In genomic region chr13:73271336-73272242, GRCm38 (mm10) we compare ENCODE assay signal across 11 mouse cellular contexts. TPM values are rescaled to one million over a fixed set of nuclear protein-coding genes. Genes with fewer than 3 reads are reported as not detected.
DNase-seq lines count a peak whose midpoint lies in the region; ATAC-seq and TF ChIP-seq lines count a peak whose summit lies in the region.
"Had no signal": no experiment of that assay in that cellular context is flagged by ENCODE, and none has a peak within 500 bp of the region (broad histone marks: within the 10 kb centered on the region; RNA-seq: fewer than 3 reads in every experiment).

No protein-coding gene starts in this region.

- H3K9ac ChIP-seq in lung, embryonic 14.5 days, result no peak overlapping the region
- no peak overlapping the region for H3K9ac ChIP-seq in forebrain, embryonic 13.5 days
- no peak overlapping the region for H3K9ac ChIP-seq in limb, embryonic 12.5 days (replicated peaks)
- H3K9ac ChIP-seq in stomach, embryonic 14.5 days (replicated peaks; ENCODE audit: low read depth, low read length), result no peak overlapping the region

- no peak for ATAC-seq in lung, embryonic 14.5 days (ENCODE audit: insufficient read depth)
- ATAC-seq in forebrain, embryonic 13.5 days, result 0 out of 2 replicates have a peak, but pooled peaks have one; percentile 24
- ATAC-seq in limb, embryonic 12.5 days (ENCODE audit: insufficient number of reproducible peaks, insufficient read depth, low FRiP score, low TSS enrichment, low read depth), result no peak
- no peak for ATAC-seq in stomach, embryonic 14.5 days (ENCODE audit: insufficient number of reproducible peaks, insufficient read depth, low FRiP score, low read depth)
- ATAC-seq: Patski had no signal

- no peak overlapping the region for H3K27ac ChIP-seq in lung, embryonic 14.5 days (ENCODE audit: low read depth)
- H3K27ac ChIP-seq in forebrain, embryonic 13.5 days, result no peak overlapping the region
- no peak overlapping the region for H3K27ac ChIP-seq in limb, embryonic 12.5 days
- H3K27ac ChIP-seq in stomach, embryonic 14.5 days (ENCODE audit: low read length), result no peak overlapping the region

- no peaks in the 10 kb centered on the region for H3K9me3 ChIP-seq in lung, embryonic 14.5 days (ENCODE audit: low read depth, low read length)
- no peaks in the 10 kb centered on the region for H3K9me3 ChIP-seq in forebrain, embryonic 13.5 days (replicated peaks)
- no peaks in the 10 kb centered on the region for H3K9me3 ChIP-seq in limb, embryonic 12.5 days
- no peaks in the 10 kb centered on the region for H3K9me3 ChIP-seq in stomach, embryonic 14.5 days (ENCODE audit: control insufficient read depth, low read depth, low read length)

- no peaks in the 10 kb centered on the region for H3K36me3 ChIP-seq in lung, embryonic 14.5 days (ENCODE audit: insufficient read depth)
- no peaks in the 10 kb centered on the region for H3K36me3 ChIP-seq in forebrain, embryonic 13.5 days (ENCODE audit: poor library complexity, severe bottlenecking)
- H3K36me3 ChIP-seq in limb, embryonic 12.5 days, result no peaks in the 10 kb centered on the region
- H3K36me3 ChIP-seq in stomach, embryonic 14.5 days (ENCODE audit: control insufficient read depth, insufficient read depth, low read length), result no peaks in the 10 kb centered on the region

- TF ChIP-seq CTCF in lung, embryonic 14.5 days (IDR thresholded peaks at IDR 0.05; ENCODE audit: low read depth), result no peak

- no peaks in the 10 kb centered on the region for H3K4me1 ChIP-seq in lung, embryonic 14.5 days (ENCODE audit: insufficient read depth)
- H3K4me1 ChIP-seq in forebrain, embryonic 13.5 days, result peaks cover 25% of the 10 kb centered on the region
- H3K4me1 ChIP-seq in limb, embryonic 12.5 days (replicated peaks), result peaks cover 14% of the 10 kb centered on the region
- H3K4me1 ChIP-seq in stomach, embryonic 14.5 days (ENCODE audit: control insufficient read depth, insufficient read depth, low read length), result peaks cover 8% of the 10 kb centered on the region; the same call in 1 of the 2 replicates

- peak overlapping the region; percentile 22 for H3K4me3 ChIP-seq in lung, embryonic 14.5 days (ENCODE audit: low read depth, low read length)
- peak overlapping the region; percentile 26 for H3K4me3 ChIP-seq in forebrain, embryonic 13.5 days
- peak overlapping the region; percentile 25 for H3K4me3 ChIP-seq in limb, embryonic 12.5 days (replicated peaks)
- peak overlapping the region; percentile 15; the same call in 1 of the 2 replicates for H3K4me3 ChIP-seq in stomach, embryonic 14.5 days (ENCODE audit: low read depth, low read length)

- H3K27me3 ChIP-seq in lung, embryonic 14.5 days (ENCODE audit: insufficient read depth, low read length), result peaks cover 83% of the 10 kb centered on the region
- peaks cover 98% of the 10 kb centered on the region for H3K27me3 ChIP-seq in forebrain, embryonic 13.5 days
- peaks cover 100% of the 10 kb centered on the region for H3K27me3 ChIP-seq in limb, embryonic 12.5 days
- peaks cover 71% of the 10 kb centered on the region for H3K27me3 ChIP-seq in stomach, embryonic 14.5 days (ENCODE audit: control insufficient read depth, insufficient read depth, low read length)

- peak overlapping the region; percentile 46 for H3K4me2 ChIP-seq in lung, embryonic 14.5 days
- peak overlapping the region; percentile 55 for H3K4me2 ChIP-seq in forebrain, embryonic 13.5 days
- peak overlapping the region; percentile 49 for H3K4me2 ChIP-seq in limb, embryonic 12.5 days
- peak overlapping the region; percentile 33 for H3K4me2 ChIP-seq in stomach, embryonic 14.5 days (replicated peaks; ENCODE audit: low read depth, low read length)

- DNase-seq in lung, embryonic 14.5 days, result no peak
- DNase-seq in lung, postnatal 36 days, result no peak
- no peak for DNase-seq in gastrocnemius, adult 8-10 months (ENCODE audit: low spot score in 2 of 2)
- no peak for DNase-seq in adrenal gland, adult 18-20 months (ENCODE audit: low spot score in 2 of 2)
- DNase-seq in layer of hippocampus, adult 9-10 months (ENCODE audit: low spot score), result no peak
- DNase-seq: spleen, adult 18-20 months had no signal

- WGBS in lung, embryonic 14.5 days, result 1% methylated on average over 53 of the region's 53 CpGs
- under 1% methylated on average over 53 of the region's 53 CpGs for WGBS in forebrain, embryonic 13.5 days
- 1% methylated on average over 53 of the region's 53 CpGs for WGBS in limb, embryonic 12.5 days
- under 1% methylated on average over 53 of the region's 53 CpGs for WGBS in stomach, embryonic 14.5 days

RNA-seq across cellular contexts. Expression of gene Irx4, which starts 11.3 kb away (rescaled TPM):
- polyA plus RNA-seq in lung, embryonic 14.5 days (2014; fragmentation: Nextera tagmentation; extraction: Ambion mirVana), result not detected in 2 replicates
- polyA plus RNA-seq in forebrain, embryonic 13.5 days (2015; fragmentation: Nextera tagmentation; extraction: Ambion mirVana), result not detected in 2 replicates
- 5.8 and 7.3 TPM in 2 replicates for polyA plus RNA-seq in limb, embryonic 12.5 days (2016; fragmentation: Nextera tagmentation; extraction: Ambion mirVana)
- polyA plus RNA-seq in stomach, embryonic 14.5 days (2014; fragmentation: Nextera tagmentation; extraction: Ambion mirVana), result not detected in 2 replicates
- not detected for total RNA-seq in gastrocnemius, adult 8-10 months (2022)
- total RNA-seq in adrenal gland, adult 18-20 months (2021), result not detected
- total RNA-seq: liver, adult 2 months had no signal
- polyA plus RNA-seq: liver, adult 2 months; Patski had no signal

RNA-seq across cellular contexts. Expression of gene Mrpl36, which starts 56.7 kb away (rescaled TPM):
- 139 and 147 TPM in 2 replicates for polyA plus RNA-seq in lung, embryonic 14.5 days (2014; fragmentation: Nextera tagmentation; extraction: Ambion mirVana)
- polyA plus RNA-seq in forebrain, embryonic 13.5 days (2015; fragmentation: Nextera tagmentation; extraction: Ambion mirVana), result 114 and 115 TPM in 2 replicates
- polyA plus RNA-seq in limb, embryonic 12.5 days (2016; fragmentation: Nextera tagmentation; extraction: Ambion mirVana), result 110 and 111 TPM in 2 replicates
- polyA plus RNA-seq in stomach, embryonic 14.5 days (2014; fragmentation: Nextera tagmentation; extraction: Ambion mirVana), result 122 and 137 TPM in 2 replicates
- total RNA-seq in gastrocnemius, adult 8-10 months (2022), result 10 to 100 TPM; 42.2 to 48.7 (median 46.7) TPM
- total RNA-seq in adrenal gland, adult 18-20 months (2021), result 10 to 100 TPM; 57.4 to 60.5 TPM

RNA-seq across cellular contexts. Expression of gene Ndufs6, which starts 56.8 kb away (rescaled TPM):
- polyA plus RNA-seq in lung, embryonic 14.5 days (2014; fragmentation: Nextera tagmentation; extraction: Ambion mirVana), result 391 and 409 TPM in 2 replicates
- polyA plus RNA-seq in forebrain, embryonic 13.5 days (2015; fragmentation: Nextera tagmentation; extraction: Ambion mirVana), result 386 and 392 TPM in 2 replicates
- 357 and 378 TPM in 2 replicates for polyA plus RNA-seq in limb, embryonic 12.5 days (2016; fragmentation: Nextera tagmentation; extraction: Ambion mirVana)
- polyA plus RNA-seq in stomach, embryonic 14.5 days (2014; fragmentation: Nextera tagmentation; extraction: Ambion mirVana), result 348 and 364 TPM in 2 replicates
- 100 to 1,000 TPM; 435 to 476 (median 448) TPM for total RNA-seq in gastrocnemius, adult 8-10 months (2022)
- 100 to 1,000 TPM; 257 to 408 TPM for total RNA-seq in adrenal gland, adult 18-20 months (2021)
